Mouse (Mus musculus): ENCODE results near the gene Smlr1. TPM values are rescaled to one million over a fixed set of nuclear protein-coding genes. Genes with fewer than 3 reads are reported as not detected.

Gene Smlr1
- polyA plus RNA-seq, 1 experiment = not detected

- DNase-seq (ENCODE audit: low spot score) = no peak
Measured at GRCm38 (mm10) chr10:25499323-25500071, 36.6 kb downstream of the Smlr1 start.

DNA sequence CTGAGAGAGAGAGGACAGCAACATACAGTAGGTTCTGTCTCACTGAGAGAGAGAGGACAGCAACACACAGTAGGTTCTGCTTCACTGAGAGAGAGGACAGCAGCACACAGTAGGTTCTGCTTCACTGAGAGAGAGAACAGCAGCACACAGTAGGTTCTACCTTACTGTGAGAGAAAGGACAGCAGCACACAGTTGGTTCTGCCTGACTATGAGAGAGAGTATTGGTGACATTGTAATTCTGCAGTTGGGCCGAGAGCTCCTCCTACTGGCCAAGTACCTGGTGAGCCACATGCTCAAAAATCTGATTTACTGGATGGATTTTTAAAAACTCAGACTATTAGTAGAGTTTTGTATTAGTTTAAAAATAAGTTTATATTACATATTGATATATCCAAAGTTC, 47.6 kb downstream of the Smlr1 start:
- peak; percentile 38 for DNase-seq (ENCODE audit: low spot score)

DNA sequence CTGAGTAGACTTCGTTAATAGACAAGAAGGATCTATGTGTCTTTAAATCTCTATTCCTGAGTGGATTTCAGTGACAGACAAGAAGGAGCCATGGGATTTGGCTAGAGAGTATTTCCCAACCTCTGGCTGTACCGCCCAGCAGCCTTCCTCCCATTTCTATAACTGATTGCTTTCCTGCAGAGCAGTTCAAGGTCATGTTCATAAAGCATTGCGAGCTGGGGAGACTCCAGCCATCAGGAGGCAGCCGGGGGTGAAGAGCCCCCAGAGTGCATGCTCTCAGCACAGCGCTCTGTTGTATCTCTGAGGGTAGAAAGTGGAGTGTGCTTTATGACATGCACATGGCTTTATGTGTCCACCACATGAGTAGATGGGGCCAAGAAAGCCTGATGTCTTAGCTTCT, 53.3 kb downstream of the Smlr1 start:
- no peak for DNase-seq (ENCODE audit: low spot score)

- DNase-seq (ENCODE audit: low spot score) = no peak
Measured at GRCm38 (mm10) chr10:25479716-25480115, 56.4 kb downstream of the Smlr1 start.

Other genes starting within 250 kb of the Smlr1 start
- gene Akap7, start 228.4 kb downstream of the Smlr1 start, polyA plus RNA-seq (2012; rRNA removed) = 30.8 and 35.7 TPM in 2 replicates
- gene Epb41l2, start 176.5 kb downstream of the Smlr1 start, polyA plus RNA-seq (2012; rRNA removed) = 77.6 and 88.4 TPM in 2 replicates

Measured in urinary bladder, adult 2 months (tissue).